Mouse (Mus musculus) heart, embryonic 13.5 days (tissue): ENCODE data around the gene Acot2. TPM values are rescaled to one million over a fixed set of nuclear protein-coding genes. Genes with fewer than 3 reads are reported as not detected.
"Not testable (repeated sequence)": the region's sequence is repeated elsewhere in the genome, so short reads cannot be mapped to it uniquely, and the experiment has no call there.

ENCODE experiments used
- ATAC-seq: fragments of 200-750 bp; cut with Nextera tagmentation; 2 replicates; pipeline ENCODE4 v1.8.0; 2017; ENCODE audit warnings: moderate TSS enrichment; ENCODE audit not compliant: insufficient number of reproducible peaks, low FRiP score, low TSS enrichment; ENCODE audit errors: extremely low read depth
- H3K27ac ChIP-seq: fragments of 300-500 bp; sonication (generic); replicated peaks from 2 replicates; pipeline ENCODE4 v1.5.1; 2015; ENCODE audit warnings: moderate library complexity, mild to moderate bottlenecking, inconsistent platforms
- H3K27me3 ChIP-seq: fragments of 300-500 bp; sonication (generic); replicated peaks from 2 replicates; pipeline ENCODE4 v1.6.1; 2015; ENCODE audit warnings: mild to moderate bottlenecking, inconsistent platforms
- H3K36me3 ChIP-seq: fragments of 300-500 bp; sonication (generic); 2 replicates; pipeline ENCODE4 v1.6.1; 2015; ENCODE audit warnings: mild to moderate bottlenecking, inconsistent platforms
- H3K4me1 ChIP-seq: fragments of 300-500 bp; sonication (generic); 2 replicates; pipeline ENCODE4 v1.6.1; 2015; ENCODE audit warnings: inconsistent platforms
- H3K4me2 ChIP-seq: fragments of 300-500 bp; sonication (generic); 2 replicates; pipeline ENCODE4 v1.6.1; 2015; ENCODE audit warnings: inconsistent platforms, mild to moderate bottlenecking, moderate library complexity
- H3K4me3 ChIP-seq: fragments of 300-500 bp; sonication (generic); 2 replicates; pipeline ENCODE4 v1.5.1; 2015; ENCODE audit warnings: moderate library complexity, mild to moderate bottlenecking, inconsistent platforms
- H3K9ac ChIP-seq: fragments of 300-500 bp; sonication (generic); 2 replicates; pipeline ENCODE4 v1.6.1; 2015; ENCODE audit warnings: inconsistent platforms, mild to moderate bottlenecking, moderate library complexity
- H3K9me3 ChIP-seq: fragments of 300-500 bp; sonication (generic); 2 replicates; pipeline ENCODE4 v1.6.1; 2016; ENCODE audit warnings: inconsistent platforms
- WGBS: fragments of 180-500 bp; shearing (Covaris S2); methylation state at CpG from one replicate; pipeline ENCODE4 v1.1.7; 2015; ENCODE audit warnings: mixed read lengths; 5-methylcytosine and 5-hydroxymethylcytosine counted together
- polyA plus RNA-seq: library from polyadenylated mRNA; unstranded; fragments of >200 nt; fragmentation: Nextera tagmentation; extraction: Ambion mirVana; gene quantifications from 2 replicates; pipeline ENCODE4 v1.2.1, GENCODE M21; 2015

The Acot2 gene
- polyA plus RNA-seq, 1 experiment from 2014 or later = 55.7 TPM

- 0 out of 2 replicates have a peak overlapping the region, but pooled peaks have one; percentile 43 for H3K27ac ChIP-seq
- H3K9ac ChIP-seq, H3K9me3 ChIP-seq, H3K4me3 ChIP-seq, H3K36me3 ChIP-seq, H3K27me3 ChIP-seq: not testable (repeated sequence)
- peak; percentile 51; the same call in 1 of the 2 replicates for ATAC-seq
- peaks cover 16% of the 10 kb centered on the region for H3K4me1 ChIP-seq
- H3K4me2 ChIP-seq = peak overlapping the region; percentile 16
- 14% methylated on average over 7 of the region's 7 CpGs for WGBS
These were observed 32.9 kb downstream of the Acot2 start for GRCm38 (mm10) chr12:84020528-84020927.

DNA sequence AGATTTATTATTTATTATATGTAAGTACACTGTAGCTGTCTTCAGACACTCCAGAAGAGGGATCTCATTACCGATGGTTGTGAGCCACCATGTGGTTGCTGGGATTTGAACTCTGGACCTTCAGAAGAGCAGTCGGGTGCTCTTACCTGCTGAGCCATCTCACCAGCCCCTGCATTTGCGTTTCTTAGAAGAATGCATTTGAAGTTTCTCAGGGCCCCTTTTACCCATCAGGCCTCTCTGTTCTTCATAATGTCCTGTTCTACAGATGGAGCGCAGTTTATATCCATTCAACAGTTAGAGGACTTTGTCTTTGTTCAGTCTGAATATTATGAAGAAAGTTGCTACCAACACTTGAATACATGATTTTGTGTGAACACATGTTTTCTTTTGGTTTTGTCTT lies 34.6 kb downstream of the Acot2 start:
- not testable (repeated sequence) for H3K9me3 ChIP-seq, H3K36me3 ChIP-seq, H3K4me3 ChIP-seq, H3K27ac ChIP-seq, H3K9ac ChIP-seq, H3K27me3 ChIP-seq, ATAC-seq, H3K4me2 ChIP-seq
- WGBS = 90% methylated on average over 4 of the region's 4 CpGs
- H3K4me1 ChIP-seq = peaks cover 16% of the 10 kb centered on the region

- no peaks in the 10 kb centered on the region for H3K9me3 ChIP-seq
- H3K4me1 ChIP-seq = peaks cover 16% of the 10 kb centered on the region
- H3K4me3 ChIP-seq = no peak overlapping the region
- H3K36me3 ChIP-seq = no peaks in the 10 kb centered on the region
- no peak overlapping the region for H3K9ac ChIP-seq
- 83% methylated on average over 9 of the region's 9 CpGs for WGBS
- H3K4me2 ChIP-seq = no peak overlapping the region
- no peak for ATAC-seq
- no peaks in the 10 kb centered on the region for H3K27me3 ChIP-seq
- no peak overlapping the region for H3K27ac ChIP-seq
These were observed 35.5 kb downstream of the Acot2 start for GRCm38 (mm10) chr12:84023052-84023745.

DNA sequence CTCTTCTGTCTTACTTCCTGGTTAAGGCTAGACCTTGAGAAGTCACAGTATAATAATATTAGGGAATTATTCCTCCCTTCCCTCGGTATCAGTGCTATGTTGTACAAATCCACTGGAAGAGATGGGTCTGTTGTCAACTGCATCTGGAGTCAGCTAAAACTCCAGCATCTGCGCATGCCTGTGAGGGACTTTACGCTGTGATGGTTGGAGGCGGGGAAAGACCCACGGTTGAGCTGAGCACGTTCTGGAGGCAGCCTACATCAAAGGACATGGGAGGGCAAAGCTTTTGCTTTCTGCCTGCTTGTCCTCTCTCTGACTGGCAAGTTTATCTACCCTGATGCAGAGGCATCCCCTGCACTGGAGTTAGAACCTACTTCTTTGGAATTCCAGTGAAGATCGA lies 38.2 kb downstream of the Acot2 start:
- Histone ChIP-seq H3K4me1 (peaks cover 8% of the 10 kb centered on the region; the same call in 1 of the 2 replicates), H3K9ac (no peak overlapping the region), H3K4me3 (no peak overlapping the region), H3K27me3 (no peaks in the 10 kb centered on the region), H3K4me2 (no peak overlapping the region), H3K27ac (no peak overlapping the region), H3K9me3 (no peaks in the 10 kb centered on the region), H3K36me3 (no peaks in the 10 kb centered on the region)
- ATAC-seq = no peak
- WGBS = 78% methylated on average over 7 of the region's 7 CpGs

DNA sequence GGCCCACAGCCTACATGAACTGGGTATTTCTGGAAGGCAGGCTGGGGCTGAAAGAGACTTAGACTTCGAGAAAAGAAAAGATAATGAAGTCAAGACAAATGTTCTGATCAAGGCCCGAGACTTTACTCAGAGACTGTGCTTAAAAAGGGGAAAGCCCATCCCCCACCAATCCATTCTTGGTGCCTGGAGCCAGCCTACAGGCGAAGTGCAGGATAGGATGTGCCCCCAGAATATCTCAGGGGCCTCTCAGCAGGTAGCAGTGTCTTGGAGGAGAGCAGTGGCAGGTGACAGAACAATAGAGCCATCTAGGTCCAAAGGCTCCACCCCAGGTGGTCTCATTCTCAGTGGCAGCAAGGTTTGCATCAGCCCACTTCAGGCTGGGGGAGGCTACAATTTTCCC lies 40.7 kb downstream of the Acot2 start:
- not testable (repeated sequence) for H3K4me1 ChIP-seq, H3K4me3 ChIP-seq, H3K27me3 ChIP-seq, H3K36me3 ChIP-seq, H3K9me3 ChIP-seq, ATAC-seq, H3K9ac ChIP-seq, H3K27ac ChIP-seq, H3K4me2 ChIP-seq
- 64% methylated on average over 3 of the region's 3 CpGs for WGBS

DNA sequence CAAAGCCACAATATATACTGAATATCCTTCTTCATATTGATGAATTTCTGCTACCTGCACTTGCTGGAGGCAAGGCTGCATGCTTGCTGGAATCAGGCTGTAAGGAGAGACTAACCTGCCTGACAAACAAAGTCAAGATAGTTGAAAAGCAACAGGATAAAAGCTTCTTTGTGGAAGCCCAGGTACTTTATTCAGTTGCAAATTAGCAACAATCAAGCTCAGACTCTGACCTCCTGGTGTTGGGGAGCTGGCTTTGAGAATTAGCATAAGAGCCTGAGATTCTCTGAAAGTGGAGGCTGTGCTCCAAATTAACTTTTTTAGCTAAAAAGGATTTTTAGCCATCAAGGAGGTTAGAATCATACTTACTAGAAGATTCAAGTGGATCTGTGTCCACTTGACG lies 41.4 kb downstream of the Acot2 start:
- not testable (repeated sequence) for H3K36me3 ChIP-seq, H3K4me2 ChIP-seq, H3K4me1 ChIP-seq, ATAC-seq, H3K27me3 ChIP-seq, H3K9ac ChIP-seq, H3K27ac ChIP-seq, H3K4me3 ChIP-seq, H3K9me3 ChIP-seq
- 93% methylated on average over 1 of the region's 1 CpGs for WGBS

- ATAC-seq = no peak
- 61% methylated on average over 4 of the region's 4 CpGs for WGBS
- no peaks in the 10 kb centered on the region for H3K36me3 ChIP-seq
- H3K9ac ChIP-seq = no peak overlapping the region
- no peaks in the 10 kb centered on the region for H3K9me3 ChIP-seq
- H3K27ac ChIP-seq = no peak overlapping the region
- no peak overlapping the region for H3K4me2 ChIP-seq
- H3K27me3 ChIP-seq = peaks cover 3% of the 10 kb centered on the region; the same call in 1 of the 2 replicates
- H3K4me1 ChIP-seq = peaks cover 2% of the 10 kb centered on the region; the same call in 1 of the 2 replicates
- H3K4me3 ChIP-seq = no peak overlapping the region
These were observed 43.1 kb downstream of the Acot2 start for GRCm38 (mm10) chr12:84030659-84031332.

- no peak overlapping the region for H3K27ac ChIP-seq
- peaks cover 8% of the 10 kb centered on the region; the same call in 1 of the 2 replicates for H3K27me3 ChIP-seq
- H3K4me3 ChIP-seq = no peak overlapping the region
- no peak overlapping the region for H3K9ac ChIP-seq
- no peaks in the 10 kb centered on the region for H3K36me3 ChIP-seq
- H3K9me3 ChIP-seq = no peaks in the 10 kb centered on the region
- peaks cover 2% of the 10 kb centered on the region; the same call in 1 of the 2 replicates for H3K4me1 ChIP-seq
- ATAC-seq = no peak
- WGBS = 78% methylated on average over 4 of the region's 4 CpGs
- H3K4me2 ChIP-seq = no peak overlapping the region
These were observed 45.2 kb downstream of the Acot2 start for GRCm38 (mm10) chr12:84032854-84033253.

GRCm38 (mm10) chr12:84033302-84033701 lies 45.6 kb downstream of the Acot2 start:
- 64% methylated on average over 2 of the region's 2 CpGs for WGBS

GRCm38 (mm10) chr12:84034108-84034507 lies 46.4 kb downstream of the Acot2 start:
- H3K9me3 ChIP-seq = no peaks in the 10 kb centered on the region; the same call in 1 of the 2 replicates
- no peak overlapping the region for H3K9ac ChIP-seq
- H3K4me1 ChIP-seq = peaks cover 6% of the 10 kb centered on the region; the same call in 1 of the 2 replicates
- H3K4me2 ChIP-seq = no peak overlapping the region
- no peak overlapping the region for H3K27ac ChIP-seq
- no peak overlapping the region for H3K4me3 ChIP-seq
- 55% methylated on average over 4 of the region's 4 CpGs for WGBS
- no peaks in the 10 kb centered on the region for H3K36me3 ChIP-seq
- peaks cover 8% of the 10 kb centered on the region; the same call in 1 of the 2 replicates for H3K27me3 ChIP-seq
- ATAC-seq = no peak

More at GRCm38 (mm10) chr12:84033302-84033701, 45.6 kb downstream of the Acot2 start:
- not testable (repeated sequence) for ATAC-seq, H3K27me3 ChIP-seq, H3K4me1 ChIP-seq, H3K9me3 ChIP-seq, H3K27ac ChIP-seq, H3K36me3 ChIP-seq, H3K4me2 ChIP-seq, H3K9ac ChIP-seq, H3K4me3 ChIP-seq

- H3K27me3 ChIP-seq, H3K27ac ChIP-seq, H3K9me3 ChIP-seq, ATAC-seq, H3K4me1 ChIP-seq, H3K36me3 ChIP-seq: not testable (repeated sequence)
- WGBS = 7% methylated on average over 32 of the region's 32 CpGs
- peak within 1 kb of the TSS; percentile 57 for H3K4me3 ChIP-seq
- peak within 1 kb of the TSS; percentile 79 for H3K9ac ChIP-seq
- H3K4me2 ChIP-seq = peak within 1 kb of the TSS; percentile 78
These were observed 50.6 kb downstream of the Acot2 start, which contains the start of gene Acot4 for GRCm38 (mm10) chr12:84038241-84038640. TSS of gene Acot4 (plus strand) at chr12:84038379.
